Mouse (Mus musculus) mouse trophoblast stem cell (cell line): ENCODE results near the gene Arl4a.

Experiments used
- in situ Hi-C, 2 experiments: fragments of 300-500 bp; cut with MseI, MboI; formaldehyde crosslinking; loops; 2 replicates in 1 of 2; 3 replicates in 1 of 2; pipeline ENCODE4 v1.15.1; 2025

The Arl4a gene

GRCm38 (mm10) chr12:39969500-39969899, 68.3 kb downstream of the Arl4a start:
- in situ Hi-C loops: no loop called here

GRCm38 (mm10) chr12:39968109-39968508, 69.7 kb downstream of the Arl4a start:
- in situ Hi-C loops: no loop called here

GRCm38 (mm10) chr12:39959166-39959565, 78.7 kb downstream of the Arl4a start:
- in situ Hi-C loops: no loop called here

- in situ Hi-C loops: no loop called here
These were observed 79.7 kb downstream of the Arl4a start for GRCm38 (mm10) chr12:39957931-39958671.

GRCm38 (mm10) chr12:39956396-39956795, 81.4 kb downstream of the Arl4a start:
- in situ Hi-C loops: no loop called here
